Mouse (Mus musculus) retina, embryonic 14.5 days (tissue): ENCODE results near the gene Hcn3.

Experiments
- DNase-seq: peaks from one replicate; pipeline ENCODE4 v3.0.0-alpha.2; 2015; ENCODE audit warnings: low spot score

The Hcn3 gene

DNA sequence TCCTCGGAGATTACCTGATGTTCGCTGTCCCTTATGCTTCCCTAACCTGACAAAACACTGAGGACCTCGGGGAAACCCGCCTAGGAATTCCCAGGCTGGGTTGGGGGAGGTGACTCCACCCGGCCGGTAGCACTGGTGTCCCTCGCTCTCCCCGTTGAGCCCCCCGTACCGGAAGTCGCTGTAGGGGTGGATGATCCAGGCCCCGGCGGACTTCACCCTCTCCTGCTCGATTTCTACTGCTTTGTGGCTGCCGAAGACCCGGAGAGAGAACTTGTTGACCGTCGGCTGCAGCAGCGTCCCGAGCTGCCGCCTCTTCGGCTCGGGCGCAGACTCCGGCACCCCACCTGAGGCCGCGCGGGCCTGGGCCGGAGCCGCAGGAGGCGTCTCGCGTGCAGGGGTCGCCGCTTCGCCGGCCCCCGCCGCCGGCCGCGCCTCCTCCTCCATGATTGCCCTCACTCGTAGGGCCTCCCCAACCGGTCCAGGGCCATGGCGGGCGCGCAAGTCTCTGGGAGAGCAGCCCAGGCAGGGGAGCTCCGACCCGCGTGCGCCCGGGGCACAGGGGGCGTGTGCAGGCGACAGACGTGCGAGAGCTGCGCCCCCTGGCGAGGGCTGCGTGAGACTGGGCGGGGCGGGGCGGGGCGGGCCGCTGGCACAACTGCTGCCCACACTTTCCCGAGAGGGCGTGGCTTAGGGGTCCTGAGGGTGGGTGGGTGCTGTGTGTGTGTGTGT lies at the start of gene Hcn3:
Gene Hcn3 (minus strand): TSS at position 581 of the 729 bp plus-strand sequence.
- DNase-seq = peak; percentile 88

DNA sequence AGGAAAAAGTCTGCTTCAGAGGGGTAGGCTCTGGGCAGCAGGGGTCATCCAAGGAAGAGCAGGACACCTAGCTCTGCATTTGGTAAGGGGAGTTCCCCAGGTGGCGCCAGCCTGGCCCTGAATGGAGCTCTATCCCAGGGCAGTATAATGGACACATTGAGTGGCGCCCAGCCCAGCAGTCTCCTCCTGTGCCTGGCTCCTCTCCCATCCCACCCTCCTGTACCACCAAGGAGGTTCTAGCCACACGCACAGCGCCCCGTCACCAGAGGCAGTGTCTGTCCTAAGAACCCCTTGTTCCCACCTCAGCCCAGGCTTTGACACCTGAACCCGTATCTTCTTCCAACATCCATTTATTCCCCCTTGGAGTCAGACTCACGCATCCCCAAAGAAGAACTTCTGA lies 49.7 kb upstream of the Hcn3 start:
- DNase-seq = no peak

DNA sequence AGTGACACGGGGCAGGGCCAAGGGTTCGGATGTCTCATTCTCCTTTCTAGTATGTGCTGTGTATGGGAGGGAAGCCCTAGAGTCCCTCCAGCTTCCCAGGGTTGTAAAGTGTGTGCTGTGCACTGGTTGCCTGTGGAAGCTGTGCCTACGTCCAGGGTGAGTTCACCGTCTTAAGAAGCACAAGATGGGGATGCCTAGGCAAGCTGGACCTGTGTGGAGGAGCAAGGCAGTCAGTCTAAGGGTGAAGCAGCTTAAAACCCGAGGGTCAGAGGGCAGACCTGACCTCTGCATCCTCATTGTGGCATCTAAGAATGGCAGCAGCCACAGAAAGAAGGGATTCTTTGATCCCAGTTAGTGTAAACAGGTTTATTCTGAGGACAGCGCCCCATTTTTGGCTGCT lies 48.7 kb upstream of the Hcn3 start:
- DNase-seq = no peak

DNA sequence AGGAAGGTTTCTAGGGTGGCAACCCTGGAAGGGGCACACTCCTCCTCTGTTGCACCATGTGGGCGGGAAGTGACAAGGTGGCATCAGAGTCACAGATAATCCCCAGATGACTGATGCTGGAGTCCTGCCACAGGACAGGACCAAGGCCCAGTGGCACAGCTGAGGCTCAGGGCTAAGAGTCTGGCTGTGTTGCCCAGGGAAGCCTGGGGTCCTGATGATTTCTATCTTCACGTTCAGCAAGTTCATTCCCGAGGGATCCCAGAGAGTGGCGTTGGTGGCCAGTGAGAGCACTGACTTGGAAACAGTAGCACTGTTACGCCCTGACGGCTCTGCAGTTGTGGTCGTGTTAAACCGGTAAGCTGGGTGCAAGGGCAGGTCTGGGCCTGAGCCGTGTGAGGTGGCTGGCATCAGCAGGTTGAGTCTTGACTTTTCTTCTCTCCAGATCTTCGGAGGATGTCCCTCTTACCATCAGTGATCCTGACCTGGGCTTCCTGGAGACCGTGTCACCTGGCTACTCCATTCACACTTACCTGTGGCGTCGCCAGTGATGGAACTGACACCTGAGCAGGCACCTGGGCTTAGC lies 48.2 kb upstream of the Hcn3 start:
- DNase-seq = no peak

DNA sequence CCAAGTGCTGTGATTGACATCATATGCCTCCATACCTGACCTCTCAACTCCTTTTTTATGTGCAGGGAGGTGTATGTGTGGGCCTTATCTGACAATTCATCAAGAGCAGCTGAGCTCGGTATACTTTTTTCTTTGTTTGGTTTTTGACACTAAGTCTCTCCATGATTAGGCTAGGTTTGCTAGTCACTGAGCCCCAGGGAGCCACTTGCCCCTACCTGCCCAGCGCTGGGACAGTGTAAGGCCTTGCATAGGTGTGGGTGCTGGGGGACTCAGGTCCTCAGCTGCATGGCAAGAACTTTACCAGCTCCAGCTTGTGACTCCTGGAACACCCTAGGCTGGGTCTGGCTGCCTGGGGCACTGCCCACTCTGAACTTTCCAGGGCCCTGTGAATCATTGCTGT lies 46.7 kb upstream of the Hcn3 start:
- no peak for DNase-seq

DNA sequence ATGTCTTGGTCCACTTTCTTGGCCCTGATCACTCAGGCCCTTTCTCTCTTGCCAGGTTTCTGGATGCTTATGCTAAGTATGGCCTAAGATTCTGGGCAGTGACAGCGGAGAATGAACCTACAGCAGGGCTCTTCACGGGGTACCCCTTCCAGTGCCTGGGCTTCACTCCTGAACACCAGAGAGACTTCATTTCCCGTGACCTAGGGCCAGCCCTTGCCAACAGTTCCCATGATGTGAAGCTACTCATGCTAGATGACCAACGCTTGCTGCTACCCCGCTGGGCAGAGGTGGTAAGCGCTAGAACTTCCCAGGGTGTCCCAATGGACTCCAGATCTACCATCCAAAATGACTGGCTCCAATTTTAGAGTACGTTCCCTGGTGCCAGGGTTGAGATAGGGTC lies 46.1 kb upstream of the Hcn3 start:
- DNase-seq = no peak

DNA sequence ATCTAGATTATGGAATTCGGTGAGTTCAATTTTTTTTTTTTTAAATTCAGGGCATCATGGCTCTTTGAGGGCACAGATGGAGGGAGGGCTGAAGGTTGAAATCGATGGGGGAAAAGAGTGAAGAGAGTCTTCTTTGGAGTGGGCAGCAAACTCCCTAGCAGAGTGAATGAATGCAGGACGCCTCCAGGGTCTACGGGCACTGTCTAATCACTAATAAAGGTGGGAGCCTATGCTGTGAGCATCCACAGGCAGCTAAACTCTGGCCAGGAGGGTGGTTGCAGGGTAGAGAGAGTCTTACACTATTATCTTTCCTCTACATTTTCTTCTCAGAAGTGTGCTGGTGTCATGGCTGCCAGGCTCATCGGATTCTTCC lies 43.1 kb upstream of the Hcn3 start:
- DNase-seq = no peak

DNA sequence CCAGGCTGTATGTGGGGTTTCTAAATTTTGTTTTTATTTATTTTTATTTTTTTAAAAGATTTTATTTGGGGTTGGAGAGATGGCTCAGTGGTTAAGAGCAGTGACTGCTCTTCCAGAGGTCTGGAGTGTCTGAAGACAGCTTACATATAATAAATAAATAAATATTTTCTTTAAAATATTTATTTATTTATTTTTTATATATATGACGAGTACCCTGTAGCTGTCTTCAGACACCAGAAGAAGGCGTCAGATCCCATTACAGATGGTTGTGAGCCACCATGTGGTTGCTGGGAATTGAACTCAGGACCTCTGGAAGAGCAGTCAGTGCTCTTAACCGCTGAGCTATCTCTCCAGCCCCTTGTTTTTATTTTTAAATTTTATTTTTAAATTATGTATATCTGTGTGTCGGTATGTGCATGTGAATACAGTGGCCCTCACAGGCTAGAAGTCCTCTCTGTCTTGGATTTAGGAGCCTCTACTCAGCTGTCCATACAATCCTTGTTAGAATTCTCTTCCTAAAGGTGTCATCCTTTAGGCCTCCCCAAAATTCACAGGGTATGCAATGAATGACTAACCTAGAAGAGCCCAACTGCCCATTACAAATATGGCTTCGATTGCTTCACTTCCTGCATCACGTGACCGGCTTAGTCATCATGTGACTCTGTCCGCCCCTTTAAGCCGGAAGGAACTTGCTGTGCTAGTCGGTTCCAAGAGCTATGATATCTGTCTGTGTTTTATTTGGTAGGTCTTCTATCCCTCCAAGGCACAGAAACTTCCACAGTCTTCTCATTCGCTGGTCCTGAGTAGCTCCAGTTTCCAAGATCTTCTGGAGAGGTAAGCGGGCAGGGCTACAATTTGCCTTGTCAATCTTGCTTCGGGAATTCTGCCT lies 42.5 kb upstream of the Hcn3 start, which contains the start of gene Gba:
Gene Gba (plus strand): TSS at position 676 of the 889 bp plus-strand sequence.
- peak; percentile 97 for DNase-seq

DNA sequence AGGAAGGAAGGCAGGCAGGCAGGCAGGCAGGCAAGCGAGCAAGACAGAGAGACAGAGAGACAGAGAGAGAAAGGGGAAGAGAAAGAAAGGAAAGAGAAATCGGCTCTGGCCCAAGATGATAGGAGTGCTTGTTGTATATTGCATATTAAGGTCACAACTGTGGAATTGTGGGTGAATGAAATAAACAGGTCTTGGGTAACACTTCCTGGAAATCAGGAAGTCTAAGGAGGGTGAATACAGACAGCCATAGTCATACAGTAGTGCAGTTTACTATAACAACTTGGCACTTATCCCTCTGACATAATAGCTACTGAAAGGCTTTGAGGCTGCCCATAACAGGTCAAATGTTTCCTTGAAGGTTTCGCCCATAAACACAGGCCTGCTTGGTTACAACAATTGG lies 39.8 kb upstream of the Hcn3 start:
- no peak for DNase-seq

DNA sequence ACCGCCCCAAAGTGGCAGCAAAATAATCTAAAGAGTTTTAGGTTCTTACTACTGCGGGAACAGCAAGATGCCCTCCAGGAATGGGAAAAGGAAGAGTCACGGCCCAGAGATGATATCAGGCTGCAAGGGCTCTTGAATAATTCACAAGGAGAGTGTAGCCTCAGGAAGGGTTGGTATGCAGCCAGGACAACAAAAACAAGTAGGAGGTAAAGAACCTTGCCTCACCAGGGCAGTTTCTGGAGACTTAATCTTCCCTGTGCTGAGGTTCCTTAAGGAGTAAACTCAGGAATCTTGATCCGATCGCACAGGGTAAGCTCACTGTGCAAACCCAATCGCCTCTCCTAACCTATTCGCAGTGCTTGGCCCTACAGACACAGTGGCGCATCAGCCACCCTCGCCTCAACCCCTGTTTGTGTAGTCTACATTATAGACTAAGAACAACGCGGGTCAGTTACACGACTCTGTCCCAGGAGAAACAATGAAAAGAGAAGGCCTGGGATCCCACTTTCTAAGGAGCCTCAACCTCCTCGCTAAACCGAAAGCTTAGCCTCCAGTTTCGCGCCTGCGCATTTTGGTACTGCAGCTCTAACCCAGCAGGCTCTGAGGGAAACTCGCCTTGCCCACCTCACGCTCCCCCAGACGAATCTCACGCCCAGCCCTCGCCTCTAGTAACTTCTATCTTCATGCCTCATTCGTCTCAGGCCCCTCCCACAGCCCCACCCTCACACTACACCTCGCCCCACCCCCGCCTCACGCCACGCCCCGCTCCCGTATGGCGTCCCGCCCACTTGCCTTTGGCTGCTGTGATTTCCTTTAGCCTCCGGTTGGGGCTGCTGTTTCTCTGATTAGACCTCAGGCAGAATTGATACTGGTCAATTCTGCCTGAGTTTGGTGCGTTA lies 36.2 kb upstream of the Hcn3 start:
- DNase-seq = peak; percentile 94

DNA sequence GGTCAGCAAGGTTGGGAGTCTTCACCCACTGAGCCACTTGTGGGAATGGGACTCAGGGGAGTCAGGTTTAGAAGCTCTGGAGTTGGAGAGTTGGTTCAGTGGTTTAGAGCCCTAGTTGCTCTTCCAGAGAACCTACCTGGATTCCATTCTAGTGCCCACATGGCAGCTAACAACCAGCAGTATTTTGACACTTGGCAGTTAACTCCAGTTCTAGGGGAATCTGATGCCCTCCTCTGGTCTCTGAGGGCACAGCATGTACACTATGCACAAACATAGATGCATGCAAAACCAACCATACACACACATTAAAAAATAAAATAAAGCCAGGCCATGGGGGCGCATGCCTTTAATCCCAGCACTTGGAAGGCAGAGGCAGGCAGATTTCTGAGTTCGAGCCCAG lies 33.9 kb upstream of the Hcn3 start:
- DNase-seq = peak; percentile 59

DNA sequence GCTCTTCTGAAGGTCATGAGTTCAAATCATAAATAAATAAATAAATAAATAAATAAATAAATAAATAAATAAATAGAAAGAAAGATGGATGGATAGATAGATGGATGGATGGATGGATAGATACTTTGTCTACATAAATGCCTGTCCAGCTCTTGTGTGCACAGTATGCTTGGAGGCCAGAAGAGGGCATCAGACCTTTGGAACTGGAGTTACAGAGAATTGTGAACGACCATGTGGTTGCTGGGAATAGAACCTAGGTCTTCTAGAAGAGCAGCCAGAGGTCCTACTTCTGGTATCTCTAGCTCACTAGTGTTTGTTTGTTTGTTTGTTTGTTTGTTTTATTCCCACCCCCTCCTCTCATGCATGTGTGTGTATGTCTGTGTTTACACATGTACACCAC lies 33.4 kb upstream of the Hcn3 start:
- no peak for DNase-seq

DNA sequence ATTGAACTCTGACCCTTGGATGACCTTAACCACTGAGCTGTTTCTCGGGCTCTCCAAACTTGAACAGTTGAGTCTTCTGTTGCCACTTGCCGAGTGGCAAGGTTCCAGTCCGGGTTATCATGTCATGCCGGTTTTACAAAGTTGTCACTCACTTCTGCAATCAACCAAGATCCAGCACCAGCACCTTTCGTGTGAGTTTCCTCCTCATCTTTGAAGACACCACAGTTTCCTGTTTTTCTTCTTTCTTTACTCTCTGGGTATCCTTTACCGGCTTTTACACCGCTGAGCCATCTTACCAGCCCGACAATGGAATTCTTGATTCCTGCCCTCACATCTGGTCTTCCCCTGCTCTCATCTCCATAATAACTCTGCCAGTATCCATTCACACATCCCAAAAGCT lies 30.4 kb upstream of the Hcn3 start:
- no peak for DNase-seq

DNA sequence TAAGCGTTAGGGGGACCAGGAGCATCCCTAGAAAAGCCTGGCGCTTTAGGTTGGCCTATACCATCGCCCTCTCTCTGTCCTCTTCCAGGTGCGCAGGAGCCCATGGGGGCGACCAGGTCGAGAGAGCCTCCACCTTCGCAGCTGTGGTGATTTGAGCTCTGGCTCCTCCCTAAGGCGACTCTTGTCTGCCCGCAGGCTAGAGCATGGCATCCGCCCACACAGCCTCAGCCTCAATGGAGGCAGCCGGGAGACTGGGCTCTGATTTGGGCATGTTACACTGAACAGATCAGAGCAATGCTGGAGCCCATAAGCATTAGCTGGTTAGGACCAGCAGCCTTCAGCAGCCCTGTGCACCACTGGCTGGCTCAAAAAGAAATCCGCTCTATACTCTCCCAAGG lies 28.5 kb upstream of the Hcn3 start:
- DNase-seq = no peak

DNA sequence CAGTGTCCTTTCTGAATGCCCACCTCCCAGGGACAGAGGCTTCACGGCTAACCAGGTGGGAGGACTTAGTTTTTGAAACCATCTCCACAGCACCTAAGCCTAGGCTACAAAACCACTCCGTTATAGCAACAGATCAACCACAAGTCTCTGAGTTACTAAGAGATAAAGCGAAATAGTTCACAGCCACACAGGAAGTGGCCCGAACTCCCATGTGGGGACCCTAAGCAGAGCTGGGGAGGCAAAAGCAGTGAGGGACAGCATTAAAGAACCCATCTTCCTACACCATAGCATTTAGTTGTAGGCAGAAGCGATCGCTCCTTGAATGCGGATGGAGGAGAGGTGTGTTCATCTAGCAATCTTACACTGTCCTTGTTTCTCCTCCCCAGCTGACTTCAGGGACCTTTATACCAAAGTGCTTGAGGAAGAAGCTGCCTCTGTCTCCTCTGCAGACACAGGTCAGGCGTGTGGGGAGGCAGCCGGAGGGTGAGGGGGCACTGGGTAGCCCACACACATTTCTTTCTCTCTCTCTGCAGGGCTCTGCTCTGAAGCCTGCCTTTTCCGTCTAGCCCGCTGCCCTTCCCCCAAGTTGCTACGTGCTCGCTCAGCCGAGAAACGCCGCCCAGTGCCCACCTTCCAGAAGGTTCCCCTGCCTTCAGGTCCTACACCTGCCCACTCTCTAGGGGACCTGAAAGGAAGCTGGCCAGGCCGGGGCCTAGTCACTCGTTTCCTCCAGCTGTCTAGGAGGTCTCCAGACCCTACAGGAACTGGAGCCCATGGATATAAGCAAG lies 27.9 kb upstream of the Hcn3 start:
- DNase-seq = no peak

DNA sequence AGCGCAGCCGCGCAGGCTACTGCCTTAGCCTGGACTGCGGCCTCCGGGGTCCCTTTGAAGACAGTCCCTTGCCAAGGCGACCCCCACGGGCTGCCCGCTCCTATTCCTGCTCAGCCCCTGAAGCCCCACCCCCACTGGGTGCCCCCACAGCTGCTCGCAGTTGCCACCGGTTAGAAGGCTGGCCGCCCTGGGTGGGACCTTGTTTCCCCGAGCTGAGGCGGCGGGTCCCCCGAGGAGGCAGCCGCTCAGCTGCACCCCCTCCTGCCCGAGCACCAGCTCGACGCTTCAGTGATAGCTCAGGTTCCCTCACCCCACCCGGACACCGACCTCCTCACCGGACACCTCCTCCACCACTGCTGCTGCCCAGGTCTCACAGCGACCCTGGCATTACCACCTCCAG lies 27.2 kb upstream of the Hcn3 start:
- DNase-seq = no peak

DNA sequence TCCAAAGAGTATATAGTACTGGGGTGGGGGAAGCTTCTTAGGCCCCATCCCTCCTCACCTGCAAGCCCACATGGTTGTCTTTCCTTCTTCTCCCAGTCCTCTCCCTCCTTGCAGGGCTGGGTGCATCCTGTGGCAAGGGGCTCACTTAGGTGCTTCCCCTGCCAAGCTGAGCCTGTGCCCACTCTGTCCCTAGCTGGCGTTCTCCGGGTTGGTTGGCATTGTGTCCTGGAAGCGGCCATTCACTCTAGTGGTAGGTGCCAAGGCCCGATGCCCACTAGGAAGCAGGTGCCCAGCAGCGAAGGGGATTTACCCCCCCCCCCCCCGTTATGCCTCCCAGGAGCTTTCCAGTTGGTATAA lies 23.9 kb upstream of the Hcn3 start:
- DNase-seq = no peak

DNA sequence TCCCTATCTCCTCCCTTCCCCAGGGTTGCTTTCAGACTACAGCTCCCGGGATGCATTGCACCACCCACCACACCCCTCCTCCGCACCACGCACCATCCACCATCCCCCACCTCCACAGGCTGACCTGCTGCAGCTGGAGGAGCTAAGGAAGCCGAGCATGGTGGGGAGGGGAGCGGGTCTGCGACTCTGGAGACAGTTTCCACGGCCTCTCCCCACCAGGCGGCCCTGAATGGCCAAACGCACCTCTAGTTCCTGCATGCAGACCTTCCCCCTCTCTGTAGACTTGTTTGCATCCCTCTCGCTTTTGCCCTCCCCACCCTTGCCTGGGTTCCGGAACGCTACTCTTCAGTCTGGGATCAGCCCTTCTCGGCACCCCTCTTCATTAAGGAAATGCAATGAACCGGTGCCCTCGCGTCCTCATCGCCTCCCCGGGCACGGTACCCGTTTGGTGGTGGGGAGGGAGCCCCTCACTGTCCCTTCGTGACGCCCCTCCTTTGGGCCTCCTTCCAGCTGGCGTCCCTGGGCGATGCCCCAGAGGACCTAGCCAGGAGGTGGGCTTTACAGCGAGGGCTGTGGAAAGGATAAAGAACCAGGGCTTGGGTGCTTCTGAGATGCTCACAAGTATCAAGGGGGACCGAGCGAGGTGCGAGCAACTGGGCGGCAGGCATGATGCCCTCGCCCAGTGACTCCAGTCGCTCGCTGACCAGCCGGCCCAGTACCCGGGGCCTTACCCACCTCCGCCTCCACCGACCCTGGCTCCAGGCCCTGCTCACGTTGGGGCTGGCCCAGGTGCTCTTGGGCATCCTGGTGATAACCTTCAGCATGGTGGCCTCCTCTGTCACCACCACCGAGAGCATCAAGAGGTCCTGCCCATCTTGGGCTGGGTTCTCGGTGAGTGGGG lies 23.3 kb upstream of the Hcn3 start, which contains the start of gene Fam189b:
Gene Fam189b (plus strand): TSS at position 86 of the 901 bp plus-strand sequence.
- DNase-seq = peak; percentile 86

DNA sequence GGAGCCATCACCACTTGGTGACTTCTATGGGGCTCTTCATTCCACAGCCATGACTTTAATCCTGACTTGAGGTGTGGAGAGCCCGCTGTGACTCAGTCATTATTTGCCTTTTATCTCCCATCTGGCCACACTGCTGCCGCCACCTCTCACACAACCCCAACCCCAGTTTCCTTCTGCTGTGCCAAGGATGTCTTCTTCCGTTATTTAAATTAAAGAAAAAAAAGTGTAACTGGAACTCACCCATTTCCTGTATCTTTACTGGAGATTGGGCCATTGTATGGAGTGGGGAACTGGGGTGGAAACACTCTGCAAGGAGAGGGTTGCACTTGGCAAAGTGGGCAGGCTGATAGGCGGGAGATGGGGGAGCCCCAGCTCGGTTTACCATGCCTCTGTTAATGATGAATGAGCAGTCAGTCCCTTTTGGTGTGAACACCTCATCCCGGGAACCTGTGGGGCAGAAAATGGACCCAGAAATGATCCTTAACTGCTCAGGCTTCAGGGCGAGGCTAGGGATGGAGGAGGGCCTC lies 22.6 kb upstream of the Hcn3 start:
- DNase-seq = no peak
